Mouse (Mus musculus): ENCODE measurements at regions not wholly inside any gene's neighbourhood (a gene's known extent, or its start where the extent isn't known, plus 50 kb on each side); places are given as distances from the start of the nearest gene placed in this dataset.

GRCm38 (mm10) chr15:31148251-31149145, 75.6 kb upstream of the Dap start:
- no peaks in the 10 kb centered on the region for H3K36me3 ChIP-seq (replicated peaks)
- H3K27me3 ChIP-seq (ENCODE audit: poor library complexity, severe bottlenecking): no peaks in the 10 kb centered on the region
- H3K9me3 ChIP-seq: no peaks in the 10 kb centered on the region
- no peak overlapping the region for H3K27ac ChIP-seq
- 93% methylated on average over 10 of the region's 10 CpGs for WGBS
- DNase-seq (ENCODE audit: extremely low spot score, low spot score): no peak
- no peak overlapping the region for H3K4me3 ChIP-seq
- peaks cover 9% of the 10 kb centered on the region for H3K4me1 ChIP-seq

GRCm38 (mm10) chr15:31149855-31150254, 74.3 kb upstream of the Dap start:
- Histone ChIP-seq H3K4me3 (no peak overlapping the region), H3K27ac (no peak overlapping the region), H3K36me3 (replicated peaks) (no peaks in the 10 kb centered on the region), H3K27me3 (ENCODE audit: poor library complexity, severe bottlenecking) (no peaks in the 10 kb centered on the region), H3K4me1 (peaks cover 10% of the 10 kb centered on the region), H3K9me3 (no peaks in the 10 kb centered on the region)
- WGBS: 88% methylated on average over 2 of the region's 2 CpGs
- DNase-seq (ENCODE audit: extremely low spot score, low spot score): no peak

- peak; percentile 52 for DNase-seq (ENCODE audit: extremely low spot score, low spot score)
- H3K4me1 ChIP-seq: peaks cover 17% of the 10 kb centered on the region
- no peaks in the 10 kb centered on the region for H3K27me3 ChIP-seq (ENCODE audit: poor library complexity, severe bottlenecking)
- no peaks in the 10 kb centered on the region for H3K36me3 ChIP-seq (replicated peaks)
- 41% methylated on average over 21 of the region's 21 CpGs for WGBS
- peak overlapping the region; percentile 16; the same call in 1 of the 2 replicates for H3K4me3 ChIP-seq
- H3K27ac ChIP-seq: peak overlapping the region; percentile 36; the same call in 1 of the 2 replicates
- no peaks in the 10 kb centered on the region for H3K9me3 ChIP-seq
These were observed 73.3 kb upstream of the Dap start for GRCm38 (mm10) chr15:31150546-31151471.

- peaks cover 17% of the 10 kb centered on the region for H3K4me1 ChIP-seq
- no peaks in the 10 kb centered on the region for H3K36me3 ChIP-seq (replicated peaks)
- no peak overlapping the region for H3K27ac ChIP-seq
- no peak for DNase-seq (ENCODE audit: extremely low spot score, low spot score)
- no peaks in the 10 kb centered on the region for H3K9me3 ChIP-seq
- WGBS: 74% methylated on average over 9 of the region's 9 CpGs
- no peaks in the 10 kb centered on the region for H3K27me3 ChIP-seq (ENCODE audit: poor library complexity, severe bottlenecking)
- H3K4me3 ChIP-seq: no peak overlapping the region
These were observed 69.0 kb upstream of the Dap start for GRCm38 (mm10) chr15:31155141-31155540.

- no peak for DNase-seq (ENCODE audit: extremely low spot score, low spot score)
- Histone ChIP-seq H3K4me1 (no peaks in the 10 kb centered on the region), H3K9me3 (no peaks in the 10 kb centered on the region)
These were observed 57.5 kb upstream of the Dap start for GRCm38 (mm10) chr15:31166543-31167105.

GRCm38 (mm10) chr15:31167506-31167905, 56.6 kb upstream of the Dap start:
- H3K36me3 ChIP-seq (replicated peaks): no peaks in the 10 kb centered on the region
- WGBS: 95% methylated on average over 5 of the region's 5 CpGs
- no peaks in the 10 kb centered on the region for H3K9me3 ChIP-seq
- no peak overlapping the region for H3K4me3 ChIP-seq
- H3K27ac ChIP-seq: no peak overlapping the region
- H3K27me3 ChIP-seq (ENCODE audit: poor library complexity, severe bottlenecking): no peaks in the 10 kb centered on the region
- DNase-seq (ENCODE audit: extremely low spot score, low spot score): no peak
- H3K4me1 ChIP-seq: no peaks in the 10 kb centered on the region

More at GRCm38 (mm10) chr15:31166543-31167105, 57.5 kb upstream of the Dap start:
- Histone ChIP-seq H3K4me3 (no peak overlapping the region), H3K36me3 (replicated peaks) (no peaks in the 10 kb centered on the region), H3K27me3 (ENCODE audit: poor library complexity, severe bottlenecking) (no peaks in the 10 kb centered on the region), H3K27ac (no peak overlapping the region)
- 85% methylated on average over 9 of the region's 9 CpGs for WGBS

- Histone ChIP-seq H3K27ac (no peak overlapping the region), H3K36me3 (replicated peaks) (no peaks in the 10 kb centered on the region), H3K9me3 (no peaks in the 10 kb centered on the region), H3K4me3 (no peak overlapping the region), H3K4me1 (no peaks in the 10 kb centered on the region), H3K27me3 (ENCODE audit: poor library complexity, severe bottlenecking) (no peaks in the 10 kb centered on the region)
- WGBS: 93% methylated on average over 9 of the region's 9 CpGs
- DNase-seq (ENCODE audit: extremely low spot score, low spot score): no peak
These were observed 55.9 kb upstream of the Dap start for GRCm38 (mm10) chr15:31168191-31168590.

- no peak for DNase-seq (ENCODE audit: extremely low spot score, low spot score)
- Histone ChIP-seq H3K9me3 (no peaks in the 10 kb centered on the region), H3K27me3 (ENCODE audit: poor library complexity, severe bottlenecking) (no peaks in the 10 kb centered on the region), H3K4me1 (no peaks in the 10 kb centered on the region), H3K4me3 (no peak overlapping the region), H3K36me3 (replicated peaks) (no peaks in the 10 kb centered on the region), H3K27ac (no peak overlapping the region)
- 65% methylated on average over 6 of the region's 6 CpGs for WGBS
These were observed 50.6 kb upstream of the Dap start for GRCm38 (mm10) chr15:31173309-31174115.

All from forebrain, embryonic 10.5 days (tissue).